Mouse (Mus musculus) heart, adult 8-10 months (tissue): ENCODE results near the gene Capn11. TPM values are rescaled to one million over a fixed set of nuclear protein-coding genes. Genes with fewer than 3 reads are reported as not detected.

ENCODE experiments used
- DNase-seq: peaks from one replicate; pipeline ENCODE4 v3.0.0; 2022; ENCODE audit warnings: low spot score
- total RNA-seq, 4 experiments: library from RNA; stranded (reverse); gene quantifications; 2 replicates each; pipeline ENCODE4 v1.2.4; 2022

Gene Capn11
- total RNA-seq, 4 experiments from 2014 or later = 0.97 TPM; not detected in 3

DNA sequence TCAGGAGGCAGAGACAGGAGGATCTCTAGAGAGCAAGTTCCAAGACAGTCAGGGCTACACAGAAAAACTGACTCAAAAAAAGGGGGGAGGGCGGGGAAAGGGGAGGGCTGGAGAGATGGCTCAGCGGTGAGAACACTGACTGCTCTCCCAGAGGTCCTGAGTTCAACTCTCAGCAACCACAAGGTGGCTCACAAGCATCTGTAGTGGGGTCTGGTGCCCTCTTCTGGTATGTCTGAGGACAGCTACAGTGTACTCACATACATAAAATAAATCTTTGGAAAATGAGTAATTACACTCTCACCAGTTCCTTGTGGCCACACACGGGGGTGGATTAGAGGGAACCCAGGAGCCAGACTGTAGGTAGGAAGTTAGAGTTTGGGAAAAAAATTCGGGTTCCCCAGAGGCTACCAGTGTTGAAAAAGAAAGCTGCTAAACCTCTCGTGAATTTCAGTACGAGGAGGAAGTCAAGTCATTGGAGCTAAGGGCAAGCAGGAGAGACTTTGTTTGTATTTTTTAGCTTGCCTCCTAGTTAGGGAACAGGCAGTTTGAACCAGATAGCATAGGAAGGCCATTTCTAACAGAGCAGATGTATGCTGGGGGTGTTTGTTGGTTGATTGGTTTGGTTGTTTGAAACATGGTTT lies 76.3 kb downstream of the Capn11 start:
- DNase-seq = no peak

DNA sequence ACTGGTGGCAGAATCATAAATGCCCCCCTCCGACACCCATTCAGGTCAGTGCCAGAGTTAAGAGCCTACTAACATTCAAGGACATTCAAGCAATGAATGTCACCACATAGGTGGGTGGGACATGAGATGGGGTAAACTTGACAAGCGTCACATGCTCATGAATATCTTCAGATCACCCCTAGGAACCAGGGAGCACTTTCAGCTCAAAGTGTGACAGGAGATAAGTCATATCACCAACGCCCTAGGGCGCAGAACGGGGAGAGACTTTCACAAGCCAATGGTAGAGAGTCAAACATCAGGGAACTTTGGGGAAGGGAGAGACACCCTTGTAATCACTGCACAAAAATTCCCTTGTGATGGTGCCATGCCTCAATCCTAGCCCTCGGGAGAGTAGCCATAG lies 76.9 kb downstream of the Capn11 start:
- DNase-seq = no peak

DNA sequence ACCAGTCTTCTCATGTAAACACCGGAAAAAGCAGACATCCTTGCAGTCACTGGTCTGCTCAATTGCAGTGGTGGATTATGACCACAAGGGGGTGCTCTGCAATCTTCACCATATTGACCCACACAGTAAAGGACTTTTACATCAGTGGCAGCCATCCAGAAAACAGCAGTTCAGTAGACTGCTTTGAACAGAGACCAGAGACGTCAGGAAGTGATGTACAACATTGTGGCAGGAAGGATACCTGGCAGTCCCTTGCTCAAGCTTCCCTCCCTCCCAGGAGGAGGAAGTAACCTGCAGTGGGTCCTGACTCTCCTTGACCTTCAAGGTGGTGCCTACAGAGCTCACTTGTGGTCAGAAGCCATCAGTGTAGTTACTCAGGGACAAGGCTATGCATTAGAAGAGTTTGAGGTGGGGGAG lies 77.5 kb downstream of the Capn11 start:
- peak; percentile 81 for DNase-seq

DNA sequence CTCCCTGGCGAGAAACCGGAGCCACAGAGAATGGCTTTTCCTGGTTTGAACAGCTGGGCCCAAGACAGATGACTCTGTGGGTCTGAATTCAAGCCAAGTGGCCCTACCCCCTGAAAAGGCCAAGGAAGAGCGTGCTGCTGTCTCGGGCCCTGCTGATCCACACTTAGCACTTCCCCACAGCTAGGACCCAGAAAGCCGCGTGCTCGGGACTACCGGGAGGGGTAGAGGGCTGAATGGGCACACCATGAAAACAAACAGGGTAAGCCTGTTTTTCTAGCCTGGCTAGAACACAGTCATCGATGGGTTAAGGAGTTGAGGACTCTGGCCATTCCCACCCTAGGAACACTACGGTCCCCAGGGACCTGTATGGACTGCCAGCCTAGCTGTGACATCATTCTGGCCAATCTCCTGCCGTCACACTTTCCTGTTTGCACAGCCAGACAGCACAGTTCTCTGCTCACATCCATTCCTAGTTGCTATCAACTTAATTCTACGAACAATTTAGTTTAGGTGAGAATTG lies 78.1 kb downstream of the Capn11 start:
- DNase-seq = peak; percentile 60

Other genes starting within 250 kb of the Capn11 start
- 10 to 100 TPM; 36.1 to 40.2 (median 38.7) TPM for gene Cdc5l, start 225.6 kb downstream of the Capn11 start, total RNA-seq
- under 1 TPM in 3 of 4 experiments, not detected in 1; 0.28 to 0.47 (median 0.38) TPM for gene Spats1, start 183.9 kb downstream of the Capn11 start, total RNA-seq
- 10 to 100 TPM; 18.7 to 21.1 (median 19.9) TPM for gene Aars2, start 152.5 kb downstream of the Capn11 start, total RNA-seq
- not detected for gene Tcte1, start 135.9 kb downstream of the Capn11 start, total RNA-seq
- under 1 TPM in 1 of 4 experiments, not detected in 3; 0.09 TPM for gene Tmem151b, start 109.6 kb downstream of the Capn11 start, total RNA-seq
- gene Nfkbie, start 103.6 kb downstream of the Capn11 start, total RNA-seq = 1 to 10 TPM in 3 of 4 experiments, under 1 TPM in 1; 0.65 to 1.5 (median 1.3) TPM
- 10 to 100 TPM; 23.1 to 27.9 (median 25.3) TPM for gene Slc35b2, start 95.5 kb downstream of the Capn11 start, total RNA-seq
- 1,000 to 10,000 TPM; 1,121 to 1,613 (median 1,357) TPM for gene Hsp90ab1, start 86.1 kb downstream of the Capn11 start, total RNA-seq
- 10 to 100 TPM; 58.9 to 70.8 (median 66.9) TPM for gene Slc29a1, start 59.7 kb downstream of the Capn11 start, total RNA-seq
- gene Mymx, start 57.2 kb downstream of the Capn11 start, total RNA-seq = not detected
- 100 to 1,000 TPM; 163 to 174 (median 168) TPM for gene Mrpl14, start 27.0 kb upstream of the Capn11 start, total RNA-seq
- 10 to 100 TPM; 91.5 to 96.4 (median 93.2) TPM for gene Tmem63b, start 27.6 kb upstream of the Capn11 start, total RNA-seq
- gene 1600014C23Rik, start 74.5 kb upstream of the Capn11 start, total RNA-seq = 1 to 10 TPM in 1 of 4 experiments, under 1 TPM in 3; 0.56 to 1.2 (median 0.94) TPM